35 mouse cellular contexts compared by ENCODE assay signal in genomic region chr4:129561184-129561583, GRCm38 (mm10). TPM values are rescaled to one million over a fixed set of nuclear protein-coding genes. Genes with fewer than 3 reads are reported as not detected.
"Had no signal": no experiment of that assay in that cellular context is flagged by ENCODE, and none has a peak within 500 bp of the region (broad histone marks: within the 10 kb centered on the region; RNA-seq: fewer than 3 reads in every experiment).

No protein-coding gene starts in this region.

- H3K4me3 ChIP-seq: left cerebral cortex, adult 2 months; limb, embryonic 10.5 days; limb, embryonic 12.5 days; limb, embryonic 13.5 days; limb, embryonic 15.5 days; liver, embryonic 12.5 days; liver, embryonic 13.5 days; liver, embryonic 15.5 days; lung, embryonic 15.5 days; megakaryocyte, embryonic 14.5 days; midbrain, embryonic 10.5 days; midbrain, embryonic 12.5 days; midbrain, embryonic 13.5 days; midbrain, embryonic 15.5 days; myocyte had no signal

- H3K9ac ChIP-seq: limb, embryonic 12.5 days; limb, embryonic 13.5 days; limb, embryonic 15.5 days; liver, embryonic 12.5 days; liver, embryonic 13.5 days; liver, embryonic 14.5 days; liver, embryonic 15.5 days; liver, postnatal 0 days; lung, embryonic 14.5 days; lung, embryonic 15.5 days; midbrain, embryonic 12.5 days; midbrain, embryonic 13.5 days; midbrain, embryonic 15.5 days had no signal

- DNase-seq: left cerebral cortex, postnatal 4 days; liver; liver, embryonic 13.5 days; liver, postnatal 0 days; lung, adult 18-20 months; lung, adult 2 months; lung, embryonic 14.5 days; lung, postnatal 10 days; lung, postnatal 14 days; lung, postnatal 36 days; lung, postnatal 4 days; midbrain, embryonic 14.5 days had no signal

- H3K27ac ChIP-seq: left cerebral cortex, adult 2 months; limb, embryonic 10.5 days; limb, embryonic 12.5 days; limb, embryonic 13.5 days; limb, embryonic 15.5 days; liver, embryonic 12.5 days; liver, embryonic 13.5 days; liver, embryonic 14.5 days; liver, embryonic 15.5 days; lung, embryonic 15.5 days; macrophage; midbrain, embryonic 10.5 days; midbrain, embryonic 12.5 days; midbrain, embryonic 13.5 days; midbrain, embryonic 15.5 days had no signal

- H3K9me3 ChIP-seq: limb, embryonic 10.5 days; limb, embryonic 12.5 days; limb, embryonic 13.5 days; limb, embryonic 15.5 days; liver, embryonic 12.5 days; liver, embryonic 13.5 days; liver, embryonic 15.5 days; lung, embryonic 15.5 days; megakaryocyte, embryonic 14.5 days; midbrain, embryonic 10.5 days; midbrain, embryonic 12.5 days; midbrain, embryonic 13.5 days; midbrain, embryonic 15.5 days had no signal

- H3K4me1 ChIP-seq: limb, embryonic 15.5 days had no signal

- H3K36me3 ChIP-seq: limb, embryonic 10.5 days; limb, embryonic 12.5 days; limb, embryonic 13.5 days; limb, embryonic 15.5 days; liver, embryonic 12.5 days; liver, embryonic 13.5 days; liver, embryonic 15.5 days; lung, embryonic 15.5 days; midbrain, embryonic 10.5 days; midbrain, embryonic 12.5 days; midbrain, embryonic 13.5 days; midbrain, embryonic 15.5 days had no signal

- H3K27me3 ChIP-seq: limb, embryonic 12.5 days; limb, embryonic 13.5 days; limb, embryonic 15.5 days; lung, embryonic 15.5 days; midbrain, embryonic 15.5 days had no signal

RNA-seq across cellular contexts. Expression of gene Fam167b, which starts 17.2 kb away (rescaled TPM):
- total RNA-seq: left cerebral cortex, postnatal 14 days; left cerebral cortex, postnatal 36 days; left cerebral cortex, postnatal 4 days; megakaryocyte progenitor cell, adult 5-6 weeks; megakaryocyte, adult 5-6 weeks; megakaryocyte-erythroid progenitor cell, adult 5-6 weeks; midbrain, postnatal 0 days; monocyte, adult 5-6 weeks had no signal
- polyA plus RNA-seq: macrophage; midbrain, postnatal 0 days had no signal
